Mouse (Mus musculus) subcutaneous adipose tissue, adult 2 months (tissue): ENCODE data around the gene Gpr143. TPM values are rescaled to one million over a fixed set of nuclear protein-coding genes. Genes with fewer than 3 reads are reported as not detected.

Source experiments
- polyA plus RNA-seq: library from polyadenylated mRNA; depleted of rRNA; stranded (reverse); fragments of >200 nt; gene quantifications from 2 replicates; pipeline ENCODE4 v1.2.3, GENCODE M21; 2012; ENCODE audit warnings: low replicate concordance; rRNA removed

Gene Gpr143
- polyA plus RNA-seq = 0.18 TPM in 1 of 2 replicates, not detected in the other

DNA sequence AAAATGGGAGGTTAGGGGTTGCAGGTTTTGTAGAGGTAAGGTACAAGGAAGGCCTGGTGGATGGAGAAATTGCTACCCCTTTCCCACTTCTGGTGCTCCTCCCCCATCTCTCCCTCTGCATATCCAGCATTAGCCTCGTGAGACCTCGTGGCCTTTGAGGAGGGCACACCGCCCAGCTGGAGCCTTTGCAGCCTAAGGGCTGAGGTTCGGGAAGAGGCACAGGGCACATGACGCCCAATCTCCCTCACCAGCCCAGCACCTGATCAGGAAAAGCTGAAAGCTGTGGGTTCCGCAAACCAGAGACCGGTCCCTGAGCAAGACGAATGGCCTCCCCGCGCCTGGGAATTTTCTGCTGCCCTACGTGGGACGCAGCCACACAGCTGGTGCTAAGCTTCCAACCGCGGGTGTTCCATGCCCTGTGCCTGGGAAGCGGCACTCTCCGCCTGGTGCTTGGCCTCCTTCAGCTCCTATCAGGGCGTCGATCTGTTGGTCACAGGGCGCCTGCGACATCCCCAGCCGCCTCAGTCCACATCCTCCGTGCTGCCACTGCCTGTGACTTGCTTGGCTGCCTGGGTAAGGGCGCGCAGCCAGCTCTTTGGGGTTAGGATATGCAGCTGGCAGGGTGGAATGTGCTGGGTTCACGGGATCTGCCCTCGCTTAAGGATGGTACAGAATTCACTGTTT lies at the start of gene Gpr143:
Gene Gpr143, plus strand, starts transcription at position 202 of the 684 bp plus-strand sequence.

DNA sequence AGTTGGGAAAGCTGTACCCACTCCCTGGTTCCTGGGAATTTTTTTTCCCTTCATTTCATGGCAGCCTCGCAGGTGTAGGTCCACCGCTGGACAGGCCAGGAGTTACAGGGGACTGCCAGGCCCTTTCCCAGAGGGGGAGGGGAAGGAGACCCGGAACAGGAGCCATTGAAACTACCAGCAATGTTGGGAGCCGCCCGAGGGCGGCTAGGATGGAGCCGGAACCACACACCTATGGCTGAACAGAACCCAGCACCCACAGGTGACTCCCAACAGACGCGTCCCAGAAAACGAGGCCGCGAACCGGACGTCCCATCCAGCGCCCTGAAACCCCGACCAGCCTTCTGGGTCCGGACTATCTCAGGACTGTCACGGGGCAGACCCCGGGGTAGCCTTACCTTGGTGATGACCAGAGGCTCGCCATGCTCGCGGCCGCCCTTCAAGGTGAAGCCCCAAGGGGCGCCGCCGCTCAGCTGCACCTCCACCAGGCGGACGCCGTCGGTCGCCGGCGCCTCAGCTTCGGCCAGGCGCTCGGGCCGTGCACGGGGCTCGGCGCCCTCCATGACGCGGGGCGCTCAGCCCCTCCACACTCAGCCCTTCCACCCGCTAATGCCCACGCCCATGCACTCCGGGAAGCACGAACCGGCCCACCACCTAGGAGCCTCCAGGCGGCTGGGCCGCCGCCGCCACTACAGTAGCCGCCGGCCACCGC lies 12.7 kb upstream of the Gpr143 start, which contains the start of gene Shroom2:
Gene Shroom2, minus strand, starts transcription at position 575 of the 709 bp plus-strand sequence.

Other genes with a start within 250 kb of the Gpr143 start
- not detected in 2 replicates for gene Cldn34a, start 218.6 kb upstream of the Gpr143 start, polyA plus RNA-seq
- gene Shroom2, start 12.5 kb upstream of the Gpr143 start, polyA plus RNA-seq = 1.4 and 7.0 TPM in 2 replicates
- gene Usp51, start 224.5 kb downstream of the Gpr143 start, polyA plus RNA-seq = 0.39 TPM in 1 of 2 replicates, not detected in the other